Mouse (Mus musculus) heart, postnatal 0 days (tissue): ENCODE data around the gene Spc24.

ENCODE experiments used
- CTCF ChIP-seq: IDR thresholded peaks from 2 replicates; pipeline ENCODE4 v1.5.1; 2016; ENCODE audit warnings: antibody characterized with exemption, control low read depth, low read depth
- EP300 ChIP-seq: IDR thresholded peaks from 2 replicates; pipeline ENCODE4 v1.6.1; 2016; ENCODE audit warnings: antibody characterized with exemption, low read depth

DNA sequence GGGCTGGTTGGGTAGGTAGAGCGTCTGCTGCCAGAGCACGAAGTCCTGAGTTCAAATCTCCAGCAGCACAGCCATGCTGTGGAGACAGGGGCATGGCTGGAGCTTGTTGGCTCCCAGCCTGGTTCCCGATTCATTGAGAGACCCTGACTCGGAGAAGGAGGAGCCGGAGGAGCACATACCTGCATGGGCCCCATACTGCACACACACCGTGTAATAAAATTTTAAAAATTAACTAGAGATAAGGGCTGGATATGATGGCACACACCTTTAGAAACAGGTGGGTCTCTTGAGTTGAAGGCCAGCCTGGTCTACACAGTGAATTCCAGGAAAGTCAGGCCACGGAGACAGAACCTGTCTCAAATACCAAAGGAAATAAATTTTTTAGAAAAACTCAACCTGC lies 26.1 kb downstream of the Spc24 start:
- TF ChIP-seq EP300: no peak
- no peak for TF ChIP-seq CTCF
